Mouse (Mus musculus): ENCODE data around the gene Kctd20. TPM values are rescaled to one million over a fixed set of nuclear protein-coding genes. Genes with fewer than 3 reads are reported as not detected.

Gene Kctd20
- polyA plus RNA-seq (2012; rRNA removed): 8.0 and 12.8 TPM in 2 replicates

DNA sequence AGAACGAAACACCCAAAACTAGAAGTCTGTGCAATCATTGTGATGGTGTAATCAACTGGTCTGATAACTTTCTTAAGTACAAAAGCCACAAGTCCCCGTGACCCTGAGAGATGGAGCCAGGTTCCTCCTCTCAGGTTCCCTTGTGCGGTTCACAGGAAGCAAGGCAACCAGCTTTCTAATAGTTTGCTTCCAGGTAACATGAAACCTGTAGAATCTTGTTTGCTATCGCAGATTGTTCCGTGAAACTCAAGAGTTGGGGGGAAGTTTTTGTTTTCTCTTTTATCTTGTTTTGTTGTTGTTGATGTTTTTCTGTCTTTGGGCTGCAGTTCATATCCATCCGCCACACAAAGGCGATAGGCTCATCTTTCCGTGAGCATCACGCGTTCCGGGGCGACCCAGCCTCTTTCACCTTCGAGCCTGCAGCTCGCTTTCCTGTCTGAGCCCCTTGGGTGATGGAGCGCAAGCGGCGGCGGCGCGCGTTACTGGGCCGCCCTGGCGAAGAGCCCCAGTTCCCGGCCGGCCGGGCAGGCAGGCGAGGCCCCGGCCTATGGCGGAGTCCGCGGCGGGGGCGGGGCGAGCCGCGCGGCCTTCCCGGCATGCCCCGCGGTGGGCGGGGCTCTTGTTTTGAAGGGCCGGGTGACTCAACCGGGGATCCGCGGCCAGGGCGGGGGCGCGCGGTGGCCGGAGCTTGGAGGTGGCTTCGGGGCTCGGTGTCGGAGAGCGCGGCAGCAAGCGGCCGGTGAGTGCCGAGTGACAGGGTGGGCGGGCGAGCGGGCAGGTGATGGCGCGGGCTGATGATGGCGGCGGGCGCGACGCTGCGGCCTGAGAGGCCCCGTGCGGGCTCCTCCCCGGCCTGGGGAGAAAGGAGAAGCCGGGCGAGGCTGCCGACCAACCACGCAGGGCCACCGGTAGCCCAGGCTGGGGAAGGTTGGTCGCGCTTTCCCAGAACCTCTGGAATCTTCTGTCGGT is at the start of gene Kctd20:
Gene Kctd20, plus strand, starts transcription at position 120 of the 969 bp plus-strand sequence.

DNA sequence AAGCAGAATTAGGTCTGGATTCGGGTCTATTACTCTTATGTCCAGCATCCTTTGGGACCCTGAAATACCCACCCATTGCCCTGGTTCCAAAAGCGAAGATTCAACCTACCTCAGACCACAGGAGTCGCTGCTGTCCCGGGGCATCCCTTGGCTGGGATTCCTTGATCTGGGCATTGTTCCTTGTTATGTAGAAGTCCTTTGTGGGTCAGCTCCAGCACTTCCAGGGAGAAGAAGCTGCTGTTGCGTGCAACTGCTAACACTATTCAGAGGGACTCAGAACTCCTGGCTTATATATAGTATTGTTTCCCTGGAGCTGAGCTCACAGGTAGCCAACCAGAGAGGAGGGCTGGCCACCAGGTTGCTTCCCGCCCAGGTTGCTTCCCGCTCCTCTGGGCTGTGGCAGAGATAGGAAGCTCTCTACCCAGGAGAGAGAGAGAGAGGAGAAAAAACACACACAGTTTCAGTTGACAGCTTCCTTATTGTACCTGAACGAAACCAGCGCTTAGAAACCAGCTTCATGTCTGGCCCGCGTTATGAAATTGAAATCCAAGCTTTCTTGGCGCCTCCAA is 36.6 kb upstream of the Kctd20 start, which contains the start of gene 4930539E08Rik:
Gene 4930539E08Rik, minus strand, starts transcription at position 265 of the 569 bp plus-strand sequence.

GRCm38 (mm10) chr17:28943740-28944139 is 8.0 kb upstream of the Kctd20 start, which contains the start of gene Pxt1:
Pxt1 (minus strand) TSS chr17:28943840.

GRCm38 (mm10) chr17:29007641-29008325 is 56.0 kb downstream of the Kctd20 start, which contains the start of gene Stk38:
Stk38 (minus strand) TSS chr17:29007995.

Other genes starting within 250 kb of the Kctd20 start
- not detected in 2 replicates for gene AC170998.1, start 225.9 kb upstream of the Kctd20 start, polyA plus RNA-seq (2012; rRNA removed)
- 68.8 and 87.8 TPM in 2 replicates for gene Mapk13, start 182.7 kb upstream of the Kctd20 start, polyA plus RNA-seq (2012; rRNA removed)
- gene Brpf3, start 150.9 kb upstream of the Kctd20 start, polyA plus RNA-seq (2012; rRNA removed): 13.0 and 15.3 TPM in 2 replicates
- gene Pnpla1, start 93.5 kb upstream of the Kctd20 start, polyA plus RNA-seq (2012; rRNA removed): 3.0 and 3.7 TPM in 2 replicates
- gene 4930539E08Rik, start 36.6 kb upstream of the Kctd20 start, polyA plus RNA-seq (2012; rRNA removed): 3.5 and 5.2 TPM in 2 replicates
- gene Pxt1, start 8.1 kb upstream of the Kctd20 start, polyA plus RNA-seq (2012; rRNA removed): 0.20 TPM in 1 of 2 replicates, not detected in the other
- gene Stk38, start 56.0 kb downstream of the Kctd20 start, polyA plus RNA-seq (2012; rRNA removed): 73.8 and 139 TPM in 2 replicates
- 78.9 and 83.4 TPM in 2 replicates for gene Srsf3, start 80.7 kb downstream of the Kctd20 start, polyA plus RNA-seq (2012; rRNA removed)
- 137 and 142 TPM in 2 replicates for gene Cdkn1a, start 139.0 kb downstream of the Kctd20 start, polyA plus RNA-seq (2012; rRNA removed)
- 1.7 and 2.5 TPM in 2 replicates for gene Rab44, start 162.2 kb downstream of the Kctd20 start, polyA plus RNA-seq (2012; rRNA removed)

Measured in stomach, adult 2 months (tissue).